Mouse (Mus musculus) cerebellum, adult 9-10 months (tissue): ENCODE measurements at regions not wholly inside any gene's neighbourhood (a gene's known extent, or its start where the extent isn't known, plus 50 kb on each side); places are given as distances from the start of the nearest gene placed in this dataset.

Experiments
- DNase-seq: peaks from one replicate; pipeline ENCODE4 v3.0.0; 2022

DNA sequence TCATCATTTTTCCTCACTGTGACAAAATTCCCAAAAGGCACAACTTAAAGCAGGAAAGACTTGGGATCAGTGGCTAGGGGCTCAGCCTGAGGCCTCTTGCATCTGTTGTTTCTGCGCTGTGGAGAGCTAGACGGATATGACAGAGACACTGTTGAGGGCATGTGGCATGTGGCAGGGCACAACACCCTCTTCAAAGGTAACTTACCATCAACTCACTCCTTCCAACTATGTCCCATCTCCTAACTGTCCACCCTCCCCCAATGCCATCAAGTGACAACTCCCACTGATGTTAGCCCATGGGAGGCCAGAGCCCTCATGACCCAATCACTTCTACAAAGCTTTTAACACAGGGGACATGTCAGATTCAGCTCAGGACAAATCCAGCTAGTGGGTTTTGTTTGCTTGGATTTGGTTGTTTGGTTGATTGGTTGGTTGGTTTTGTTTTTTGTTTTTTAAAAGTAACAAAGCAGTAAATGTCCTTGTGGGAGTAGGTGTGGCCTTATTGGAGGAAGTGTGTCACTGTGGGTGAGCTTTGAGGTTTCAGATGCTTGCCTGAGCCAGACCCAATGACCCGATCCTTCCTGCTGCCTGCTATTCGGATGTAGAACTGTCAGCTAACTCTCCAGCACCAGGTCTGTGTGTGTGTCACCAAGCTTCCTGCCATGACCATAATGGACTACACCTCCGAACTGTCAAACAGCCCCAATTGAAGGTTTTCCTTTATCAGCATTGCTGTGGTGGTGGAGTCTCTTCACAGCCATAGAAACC is 53.2 kb upstream of the Lef1 start:
- no peak for DNase-seq

DNA sequence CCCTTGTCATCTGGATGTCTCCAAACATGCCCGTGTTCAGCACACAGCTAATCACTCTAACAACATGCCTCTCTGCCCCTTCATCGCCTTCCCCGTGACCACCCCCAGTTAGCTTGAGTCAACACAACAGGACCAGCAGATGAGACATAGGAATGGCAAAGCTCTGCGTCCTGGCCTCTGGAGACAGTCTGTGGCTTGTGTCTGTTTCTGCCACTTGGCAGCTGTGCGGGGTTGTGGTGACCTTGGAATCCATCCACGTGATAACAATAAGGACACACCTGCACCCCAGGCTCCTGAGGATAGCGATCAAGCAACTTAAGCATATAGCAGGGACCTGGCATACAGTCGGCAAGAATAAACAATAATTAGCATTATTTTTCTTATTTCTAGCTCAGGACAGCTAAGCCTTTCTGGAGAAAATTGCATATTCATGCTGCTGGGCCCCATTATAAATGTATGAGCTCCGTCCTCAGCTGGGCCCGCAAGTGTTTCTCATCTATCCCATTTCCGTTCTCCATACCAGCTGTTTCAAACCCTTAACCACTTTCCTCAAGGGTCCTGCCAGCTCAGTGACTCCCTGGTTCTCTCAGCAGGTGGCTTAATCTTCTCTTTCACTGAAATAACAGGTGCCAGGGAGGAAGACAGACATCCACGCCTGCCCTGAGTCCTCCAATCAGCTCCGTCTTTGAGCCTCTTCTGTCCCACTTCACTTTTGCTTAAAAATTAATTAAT is 55.9 kb upstream of the Lef1 start:
- DNase-seq, result no peak

DNA sequence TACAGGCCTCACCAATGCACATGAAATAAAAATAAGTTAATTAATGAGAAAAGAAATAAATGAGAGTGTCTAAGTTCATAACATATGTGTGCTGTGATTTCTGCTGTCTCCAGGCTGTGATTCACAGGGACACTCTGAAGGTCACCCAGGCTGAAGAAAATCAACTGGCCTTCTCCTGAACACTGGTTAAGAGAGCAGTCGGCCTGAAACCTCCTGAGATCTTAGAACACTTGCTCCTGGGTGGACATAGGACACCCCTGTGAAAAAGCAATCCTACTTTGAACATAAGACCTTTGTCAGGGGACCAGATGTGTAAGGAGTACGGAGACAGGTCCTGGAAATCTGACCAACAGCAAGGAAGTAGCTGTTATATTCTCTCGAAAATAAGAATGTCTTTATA is 62.6 kb upstream of the Lef1 start:
- DNase-seq, result no peak

DNA sequence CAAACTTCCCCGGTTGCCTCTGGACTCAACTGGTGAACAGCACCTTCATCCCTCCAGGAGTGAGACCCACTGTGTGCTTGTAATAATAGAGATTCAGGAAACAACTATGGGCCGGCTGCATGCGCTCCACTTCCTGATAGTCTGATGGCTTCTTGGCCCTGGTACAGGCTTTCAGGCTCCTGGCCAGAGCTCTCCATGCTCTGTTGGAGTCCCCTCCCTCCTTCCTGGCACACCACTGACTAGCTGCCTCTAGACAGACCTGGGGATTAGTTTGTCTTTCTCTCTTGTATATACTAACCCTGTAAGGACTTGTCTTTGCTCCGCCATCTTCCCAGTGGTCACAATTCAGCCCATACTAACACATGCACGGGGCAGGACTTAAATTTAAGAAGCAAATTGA is 63.9 kb upstream of the Lef1 start:
- DNase-seq, result no peak

DNA sequence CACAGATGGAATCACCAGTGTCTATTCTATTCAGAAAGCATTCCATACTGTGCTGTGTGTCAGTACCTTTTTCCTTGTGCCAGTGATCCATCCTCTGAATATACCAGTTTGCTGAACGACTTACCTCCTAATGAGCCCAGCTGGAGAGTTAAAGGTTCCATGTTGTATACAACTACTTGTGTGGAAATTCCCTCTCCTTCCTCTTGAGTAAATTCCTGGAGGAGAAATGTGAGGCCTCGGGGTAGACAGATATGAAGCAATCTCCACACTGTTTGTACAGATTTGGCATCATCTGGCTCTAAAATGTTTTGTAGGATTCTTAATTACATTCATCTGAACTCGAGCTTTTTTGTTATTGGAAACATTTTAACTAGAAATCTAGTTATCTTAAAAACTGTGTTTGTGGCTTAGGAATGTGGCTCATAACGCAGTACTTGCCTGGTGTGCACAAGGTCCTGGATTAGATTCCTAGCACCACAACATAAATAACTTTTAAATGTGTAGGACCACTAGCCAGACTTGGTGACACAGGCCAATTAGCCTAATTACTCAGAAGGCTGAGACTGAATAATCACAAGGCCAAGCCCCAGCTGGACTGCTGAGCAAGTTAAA is 70.0 kb upstream of the Lef1 start:
- DNase-seq, result no peak

DNA sequence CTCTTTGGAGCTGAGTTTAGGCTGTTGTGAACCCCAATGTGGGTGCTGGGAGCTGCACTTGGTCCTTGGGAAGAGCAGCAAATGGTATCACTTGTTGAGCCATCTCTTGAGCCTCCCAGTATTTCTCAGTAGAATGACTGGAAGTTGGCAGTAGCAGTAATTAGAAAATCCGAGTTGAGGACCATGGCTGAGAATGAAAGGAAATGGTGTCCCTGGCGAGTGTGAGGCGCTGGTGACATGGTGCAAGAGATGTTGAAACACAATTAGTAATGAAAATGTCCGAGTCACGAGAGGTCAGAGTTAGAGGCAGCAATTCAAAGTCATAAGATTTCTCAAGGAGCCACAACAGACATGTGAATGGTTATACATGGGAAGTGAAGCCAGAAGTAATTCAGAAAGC is 73.2 kb upstream of the Lef1 start:
- DNase-seq, result no peak

DNA sequence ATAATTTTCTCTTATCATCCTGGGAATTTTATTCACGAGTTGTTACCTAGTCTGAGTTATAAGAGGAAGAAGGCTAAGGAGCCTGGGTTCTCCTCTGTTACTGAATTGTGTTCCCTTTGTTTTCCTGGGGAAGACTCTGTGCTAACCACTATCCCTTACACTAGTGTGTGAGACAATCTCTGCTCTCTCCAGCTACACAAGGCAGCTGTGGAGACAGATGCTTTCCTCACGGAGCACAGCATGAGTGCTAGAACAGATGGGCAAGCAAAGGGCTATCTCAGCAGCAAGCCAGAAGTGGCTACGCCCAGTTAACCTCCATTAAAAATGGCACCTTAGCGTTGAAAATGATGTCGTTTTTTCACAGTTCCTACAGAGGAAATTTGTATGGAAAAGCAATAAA is 75.5 kb upstream of the Lef1 start:
- no peak for DNase-seq

DNA sequence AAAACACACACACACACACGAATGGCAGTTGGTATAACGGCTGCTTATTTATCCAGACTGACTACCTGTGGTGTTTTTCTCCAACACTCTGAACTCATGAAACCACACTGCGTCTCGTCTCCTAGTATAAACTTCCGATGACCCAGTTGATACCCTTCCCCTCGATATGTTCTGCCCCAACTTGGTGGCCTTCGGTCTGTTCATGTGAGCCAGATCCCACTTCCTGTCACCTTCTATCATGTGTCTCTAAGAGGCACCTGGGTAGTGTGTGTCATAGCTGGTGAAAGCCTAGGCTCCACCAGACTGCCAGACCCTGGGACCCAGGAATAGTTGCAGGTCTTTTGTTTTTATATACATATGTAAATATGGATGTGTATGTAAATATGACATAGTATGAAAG is 83.9 kb upstream of the Lef1 start:
- DNase-seq, result no peak

DNA sequence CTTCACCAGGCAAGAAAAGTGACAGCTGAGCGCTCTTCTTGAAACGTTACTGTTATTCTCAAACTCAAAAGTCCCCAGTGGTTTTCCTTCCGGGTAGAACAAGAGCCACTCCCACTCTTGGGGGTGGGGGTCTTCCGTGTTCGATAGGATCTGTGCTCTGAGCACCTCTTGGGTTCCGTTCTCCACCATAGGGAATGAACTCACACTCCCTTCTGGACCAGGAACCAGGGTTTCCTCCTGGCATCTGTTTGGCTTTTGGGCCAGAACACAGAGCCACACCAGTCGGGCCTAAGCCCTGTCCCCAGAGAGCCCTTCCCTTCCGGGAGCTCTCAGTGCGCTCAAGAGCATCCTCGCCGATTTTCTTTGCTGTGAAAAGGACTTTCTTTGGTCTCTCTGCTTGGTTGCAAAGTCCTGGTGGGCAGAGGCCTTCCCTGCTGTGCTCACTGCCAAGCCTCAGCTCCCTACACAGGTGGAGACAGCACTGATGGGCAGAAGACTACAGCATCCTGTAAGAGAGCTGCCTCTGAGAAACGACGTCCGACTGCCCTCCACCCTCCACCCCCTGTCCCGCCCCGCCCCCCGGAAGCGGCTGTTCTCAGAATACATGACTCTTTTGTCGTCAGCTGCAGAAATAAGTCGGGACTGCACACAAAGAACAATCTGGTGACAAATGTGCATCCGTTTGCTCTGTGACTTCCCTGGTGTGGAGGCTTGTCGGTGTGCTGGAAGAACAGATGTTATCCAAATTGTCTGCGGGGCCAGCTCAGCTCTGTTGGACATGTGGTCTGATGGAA is 90.9 kb upstream of the Lef1 start:
- DNase-seq, result no peak

DNA sequence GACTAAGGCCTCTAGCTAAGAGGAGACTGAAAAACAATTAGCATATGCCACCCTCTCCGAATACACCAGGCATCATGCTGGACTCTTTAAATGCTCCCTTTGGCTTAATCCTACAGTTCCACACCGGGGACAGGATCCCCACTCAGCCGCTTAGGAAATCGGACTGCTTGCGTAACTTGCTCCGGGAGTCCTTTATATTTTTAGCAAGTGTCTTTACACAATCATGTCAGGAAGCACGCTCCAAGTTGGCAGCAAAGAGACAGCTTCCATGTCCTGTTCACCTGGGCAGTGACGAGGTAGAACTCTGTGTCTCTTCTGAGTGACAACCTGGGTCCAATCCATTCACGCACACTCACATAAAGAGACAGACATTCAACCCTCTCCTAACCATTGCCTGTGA is 92.4 kb upstream of the Lef1 start:
- no peak for DNase-seq

DNA sequence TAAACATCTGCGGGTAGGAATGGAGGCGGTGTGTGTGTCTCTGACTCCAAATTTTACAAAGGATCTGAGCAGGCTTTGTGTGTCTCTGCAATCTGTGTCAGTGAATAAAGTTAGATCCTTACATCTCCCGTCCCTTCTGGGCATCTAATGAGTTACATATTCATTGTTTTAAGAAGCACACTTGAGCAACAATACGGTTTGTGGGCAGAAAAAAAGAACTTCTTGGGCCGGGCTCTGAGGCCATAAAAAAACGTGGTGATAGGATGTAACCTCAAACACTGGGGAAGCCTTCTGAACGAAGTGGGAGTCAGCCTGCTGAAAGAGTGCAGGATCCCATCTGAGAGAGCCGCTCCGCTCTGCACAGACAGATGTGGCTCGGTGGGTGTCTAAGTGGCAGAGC is 94.2 kb upstream of the Lef1 start:
- DNase-seq, result no peak

DNA sequence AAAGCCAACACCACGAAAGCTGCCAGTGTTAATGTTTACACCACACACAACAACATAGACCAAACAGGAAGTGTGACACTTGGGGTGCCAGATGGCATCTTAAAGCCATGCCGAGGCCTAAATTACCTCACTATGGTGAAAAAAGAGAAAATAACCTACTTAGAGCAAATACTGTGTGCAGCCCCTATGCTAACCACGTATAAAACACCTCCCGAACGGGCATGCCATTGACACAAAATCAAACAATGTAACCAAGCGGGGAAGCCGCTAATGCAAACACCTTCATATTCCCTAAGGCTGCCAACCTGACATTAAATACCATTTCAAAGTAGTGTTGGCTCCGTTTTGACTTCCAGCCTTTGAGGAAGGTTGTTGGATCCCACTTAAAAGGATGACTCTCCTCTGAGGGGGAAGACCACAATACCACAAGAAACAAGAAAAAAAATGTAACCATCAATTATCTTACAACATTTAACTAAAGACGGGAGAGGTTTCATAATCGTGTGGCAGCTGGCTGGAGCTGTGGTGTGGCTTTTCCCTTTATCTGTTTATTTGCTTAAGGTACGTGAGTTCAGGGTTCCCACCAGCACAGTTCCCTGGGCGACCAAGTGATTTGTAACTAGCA is 96.1 kb upstream of the Lef1 start:
- DNase-seq, result no peak

DNA sequence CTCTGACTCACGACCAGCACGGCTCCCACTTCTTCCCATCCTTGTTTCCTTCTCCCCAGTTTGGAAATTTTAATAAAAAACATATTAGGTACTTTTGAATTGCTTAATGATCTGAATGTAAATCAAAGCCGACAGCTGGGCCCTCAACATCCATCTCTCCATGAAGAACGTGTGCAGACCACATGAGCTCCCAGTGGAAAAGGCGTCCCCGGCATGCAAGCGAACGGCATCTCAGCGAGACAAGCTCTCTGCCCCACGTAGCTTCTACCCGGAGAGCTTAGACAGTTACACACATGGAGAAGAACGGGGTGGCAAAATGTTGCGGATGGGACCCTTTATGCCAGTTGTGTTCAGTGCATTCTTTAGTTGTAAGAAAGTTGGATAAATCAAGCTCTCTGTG is 109.6 kb upstream of the Lef1 start:
- DNase-seq, result no peak

DNA sequence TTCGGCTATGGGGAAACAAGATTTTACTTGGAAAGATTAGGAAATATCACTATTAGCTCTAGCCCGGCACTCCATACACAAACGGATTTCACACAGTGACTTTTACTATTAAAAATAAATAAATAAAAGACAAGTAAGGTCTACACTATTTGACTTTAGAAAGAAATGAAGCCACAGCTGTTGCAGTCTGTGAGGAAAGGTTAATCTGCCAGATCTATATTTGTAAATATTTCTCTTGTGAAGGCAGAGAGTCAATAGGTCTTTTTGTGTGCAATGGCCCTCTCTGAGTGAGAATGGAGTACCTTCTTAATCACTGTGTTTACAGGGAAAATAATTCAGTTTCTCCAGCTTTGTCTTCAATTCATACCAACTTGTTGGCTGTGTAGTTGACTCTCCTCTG is 110.0 kb upstream of the Lef1 start:
- no peak for DNase-seq

DNA sequence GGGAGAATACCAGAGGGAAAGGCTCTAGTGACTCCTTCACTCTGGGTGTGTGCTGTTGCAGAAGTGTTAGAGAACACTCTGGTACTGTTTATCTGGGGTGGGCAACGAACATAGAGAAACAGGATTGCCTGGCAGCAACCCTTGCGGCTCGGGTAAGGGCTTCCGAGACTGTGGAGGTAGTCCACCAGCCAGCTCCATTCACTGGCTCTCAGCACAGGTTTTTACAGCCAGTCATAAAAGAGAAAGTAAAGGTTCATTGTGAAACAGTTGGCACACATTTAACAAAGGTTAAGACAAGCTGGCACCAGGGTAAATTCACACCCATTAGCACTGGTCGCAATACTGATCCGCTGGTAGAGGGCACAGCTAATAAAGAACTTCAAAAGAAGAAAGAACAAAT is 110.5 kb upstream of the Lef1 start:
- no peak for DNase-seq

DNA sequence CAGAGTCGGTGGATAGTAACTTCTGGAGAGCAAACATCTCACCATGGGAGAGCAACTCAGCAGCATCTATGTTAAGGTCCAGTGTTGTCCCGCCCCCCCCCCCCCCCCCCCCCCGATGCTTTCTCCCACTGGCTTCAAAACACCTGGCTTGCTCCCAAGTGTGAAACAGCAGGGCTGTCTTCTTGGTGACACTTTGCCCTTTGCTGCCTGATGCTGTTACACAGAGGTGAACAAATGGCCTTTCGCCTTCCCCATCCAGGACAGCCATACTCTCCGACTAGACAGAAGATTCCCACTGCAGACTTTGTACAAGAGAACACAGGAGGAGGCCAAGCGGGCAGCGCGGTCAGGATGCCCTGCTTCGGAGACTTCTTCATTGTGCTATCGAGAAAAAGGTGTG is 111.8 kb upstream of the Lef1 start:
- no peak for DNase-seq

DNA sequence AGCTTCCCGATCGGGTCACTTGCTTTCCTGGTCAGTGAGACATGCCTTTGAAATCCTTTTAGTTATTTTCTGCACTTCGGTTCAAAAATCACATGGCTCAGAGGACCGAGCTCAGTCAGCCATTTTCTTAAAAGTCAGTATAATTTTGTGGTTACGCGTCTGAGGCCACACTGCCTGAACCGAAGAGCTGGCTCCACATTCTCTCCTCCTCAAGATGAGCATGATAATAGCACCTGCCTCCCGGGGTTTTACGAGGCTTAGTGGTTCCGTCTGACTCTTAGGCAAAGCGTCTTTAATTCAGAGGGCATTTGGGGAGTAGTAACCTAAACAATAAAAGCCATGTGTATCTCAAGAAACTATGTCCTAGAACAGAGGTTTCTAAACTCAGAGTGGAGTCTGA is 113.5 kb upstream of the Lef1 start:
- no peak for DNase-seq

DNA sequence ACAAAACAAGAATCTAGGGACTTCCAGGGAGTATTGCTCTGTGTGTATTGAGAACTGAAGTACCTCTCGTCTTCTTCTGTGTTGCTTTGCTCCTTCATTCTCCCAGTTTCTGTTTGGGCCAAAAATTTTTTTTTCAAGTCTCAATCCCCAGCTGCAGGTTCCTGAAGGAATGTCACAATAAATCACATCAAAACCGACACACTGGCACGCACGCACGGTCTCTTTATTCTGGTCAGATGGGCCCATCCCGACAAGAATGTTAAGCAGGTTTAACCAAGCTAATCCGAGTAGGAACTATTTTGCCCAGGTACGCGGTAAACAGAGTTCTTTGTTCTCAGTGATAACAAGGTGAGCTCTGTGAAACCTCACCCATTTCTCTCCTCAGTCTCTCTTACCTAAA is 118.3 kb upstream of the Lef1 start:
- no peak for DNase-seq

DNA sequence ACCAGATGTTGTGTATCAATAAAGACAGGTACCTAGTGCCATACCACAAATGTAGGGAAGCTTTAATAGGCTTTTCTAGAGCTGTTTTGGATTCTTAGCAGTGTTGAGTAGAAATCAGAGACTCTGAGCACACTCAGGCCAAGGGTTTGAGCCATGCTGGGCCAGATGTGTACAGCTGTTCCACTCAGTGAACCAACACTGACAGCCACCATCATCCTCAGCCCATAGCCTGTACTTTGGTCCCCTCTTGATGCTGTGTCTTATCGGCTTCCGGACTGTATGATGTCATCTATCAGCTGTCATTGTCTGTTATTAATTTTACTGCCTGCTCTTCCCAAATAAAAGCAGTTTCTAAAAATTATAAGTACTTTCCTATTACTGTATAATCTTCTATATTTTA is 123.6 kb upstream of the Lef1 start:
- DNase-seq, result no peak

DNA sequence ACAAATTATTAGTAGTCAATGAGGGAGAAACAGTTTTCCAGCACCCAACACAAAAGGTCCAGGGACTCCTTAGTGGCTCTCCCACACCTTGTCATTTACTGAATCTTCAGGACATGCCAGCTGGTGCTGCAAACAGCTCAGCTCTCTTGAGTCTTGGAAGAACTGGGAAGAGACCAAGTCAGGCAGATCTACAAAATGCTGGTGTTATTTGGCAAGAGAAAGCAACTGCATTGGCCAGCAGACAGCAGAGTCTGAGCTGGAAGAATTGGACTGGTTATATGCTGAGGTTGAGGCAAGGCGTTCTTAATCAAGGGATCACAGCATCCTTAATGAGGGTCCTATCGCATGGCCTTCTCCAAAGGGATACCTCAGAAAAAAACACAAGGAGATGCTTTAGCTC is 124.2 kb upstream of the Lef1 start:
- DNase-seq, result no peak

DNA sequence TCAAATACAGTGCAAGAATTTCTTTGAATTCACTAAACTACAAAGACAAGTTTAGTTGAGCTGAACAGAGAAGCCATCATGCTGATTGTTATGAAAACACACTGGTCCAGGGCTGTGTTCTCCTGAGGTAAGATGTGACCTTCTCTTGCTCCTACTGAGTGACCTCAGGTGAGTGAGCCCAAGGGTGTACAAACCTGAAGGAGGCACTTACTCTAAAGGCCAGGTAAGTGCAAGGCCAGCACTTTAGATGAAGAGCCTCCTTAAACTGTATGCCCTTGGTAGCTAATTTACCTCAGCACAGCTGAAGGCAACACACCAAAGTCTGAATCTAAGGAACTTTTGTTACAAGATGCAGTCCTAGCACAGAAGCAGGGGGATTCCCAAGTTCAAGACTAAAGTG is 128.7 kb upstream of the Lef1 start:
- DNase-seq, result no peak

DNA sequence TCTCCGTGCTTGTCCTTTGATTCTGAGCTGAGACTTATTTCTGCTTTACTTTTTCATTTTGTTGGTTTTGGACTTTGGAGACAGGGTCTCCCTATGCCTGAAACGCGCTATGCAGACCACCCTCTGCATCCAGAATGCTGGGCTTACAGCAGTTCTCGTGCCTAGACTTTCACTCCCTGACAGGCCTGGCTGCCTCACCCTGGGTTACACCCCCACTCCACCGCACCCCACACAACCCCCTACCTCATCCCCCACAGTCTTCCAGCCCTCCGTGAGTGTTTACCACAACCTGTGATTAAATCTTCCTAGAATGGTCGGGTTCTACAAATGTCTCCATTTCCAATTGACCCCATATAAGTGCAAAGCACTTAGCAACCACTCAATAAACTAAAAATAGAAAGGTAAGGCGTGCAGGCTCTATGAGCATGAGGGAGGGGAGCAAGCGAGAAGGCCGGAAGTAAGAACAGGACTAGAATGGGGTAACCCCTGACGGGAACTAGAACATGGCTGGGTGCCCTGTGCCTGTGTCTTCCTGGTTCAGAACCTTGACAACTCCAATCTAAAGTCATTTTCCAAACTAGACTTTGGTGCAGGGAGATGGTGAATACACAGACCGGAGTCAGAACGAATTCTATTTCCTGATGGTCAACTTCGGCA is 131.2 kb upstream of the Lef1 start:
- no peak for DNase-seq
